Mouse (Mus musculus) bone marrow, adult 2 months (tissue): ENCODE results near the gene Tmem40.

Experiments
- CTCF ChIP-seq: fragments of 200-500 bp; IDR thresholded peaks from 2 replicates; pipeline ENCODE4 v1.5.1; 2011; ENCODE audit warnings: low read length, control low read depth; ENCODE audit not compliant: control insufficient read depth, insufficient read depth
- POLR2A ChIP-seq: fragments of 200-500 bp; IDR thresholded peaks from 2 replicates; pipeline ENCODE4 v1.6.1; 2011; ENCODE audit warnings: low read depth, mild to moderate bottlenecking, control low read depth, low read length, borderline replicate concordance; ENCODE audit not compliant: control insufficient read depth

DNA sequence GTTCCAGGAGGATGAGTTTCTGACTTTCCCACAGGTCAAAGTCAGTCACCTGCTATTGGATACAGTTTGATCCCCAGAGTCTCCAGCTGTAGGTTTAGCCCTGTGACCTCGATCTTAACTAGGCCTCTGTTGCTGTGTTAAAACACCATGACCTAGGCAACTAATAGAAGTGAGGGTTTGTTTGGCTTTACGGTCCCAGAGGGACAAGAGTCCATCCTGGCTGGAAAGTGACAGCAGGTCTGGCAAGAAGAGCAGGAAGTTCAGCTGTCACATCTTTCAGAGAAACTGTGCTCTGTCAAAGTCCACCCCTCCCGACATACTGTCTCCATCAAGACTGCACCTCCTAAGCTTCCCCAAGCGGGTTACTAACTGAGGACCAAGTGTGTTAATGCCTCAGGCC is 8.6 kb upstream of the Tmem40 start:
- TF ChIP-seq CTCF (no peak), POLR2A (no peak)
